Mouse (Mus musculus) adrenal gland, adult (tissue): Measurements from ENCODE around the gene Prkaa2.

Experiments used
- DNase-seq, 2 experiments: peaks; one replicate each; pipeline ENCODE4 v3.0.0; 2022 to 2023; ENCODE audit warnings: low spot score in 1 of 2; ENCODE audit not compliant: inconsistent age in 2 of 2

Prkaa2 gene

GRCm38 (mm10) chr4:105109199-105109989 lies at the start of gene Prkaa2:
Prkaa2 (minus strand) TSS chr4:105109890.
- peak; percentile 83 to 94 for DNase-seq

- DNase-seq = no peak
Observed at GRCm38 (mm10) chr4:105159531-105159870, 49.8 kb upstream of the Prkaa2 start.

DNA sequence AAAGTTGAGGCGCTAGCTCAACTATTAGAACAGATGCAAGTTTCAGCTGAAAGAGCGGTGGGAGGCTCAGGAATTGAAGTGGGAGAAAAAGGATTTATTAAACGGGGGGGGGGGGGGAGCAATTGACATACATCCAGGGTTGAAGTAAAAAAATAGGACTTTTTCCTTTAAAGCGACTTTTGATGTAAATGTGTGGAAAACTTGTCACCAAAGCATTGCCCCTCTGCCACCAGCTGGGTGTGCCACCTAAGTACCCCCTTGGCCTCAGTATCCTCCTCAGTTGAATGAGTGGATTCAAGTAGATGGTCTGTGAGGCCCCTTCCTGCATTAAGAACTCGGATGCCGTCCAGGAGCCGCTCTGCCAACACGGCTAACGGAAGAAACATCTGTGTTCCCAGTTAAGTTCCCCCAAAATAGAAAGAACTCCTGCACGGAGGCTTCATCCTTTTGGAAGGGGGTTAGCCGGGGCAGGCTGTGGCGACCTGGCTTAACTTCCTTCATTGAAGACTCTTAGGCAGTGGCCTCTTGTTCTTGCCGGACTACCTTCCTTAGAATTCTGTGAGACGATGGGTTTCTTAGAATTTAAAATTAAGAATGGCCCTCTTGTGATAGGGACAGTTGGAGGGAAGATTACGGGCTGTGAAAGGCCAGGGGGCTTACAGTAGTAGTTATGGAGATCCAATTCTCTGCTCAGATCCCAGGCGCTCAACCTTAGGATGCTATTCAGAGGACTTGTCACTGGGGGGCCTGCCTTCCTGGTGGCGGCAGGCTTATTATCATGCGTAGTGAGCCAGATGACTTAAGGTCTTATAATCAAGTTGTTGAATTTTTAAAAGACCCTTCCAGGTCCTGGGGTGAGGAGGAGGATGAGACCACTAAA lies 49.2 kb upstream of the Prkaa2 start:
- DNase-seq = peak; percentile 50 to 82

GRCm38 (mm10) chr4:105158169-105158555 lies 48.5 kb upstream of the Prkaa2 start:
- peak; percentile 86 to 94 for DNase-seq

DNA sequence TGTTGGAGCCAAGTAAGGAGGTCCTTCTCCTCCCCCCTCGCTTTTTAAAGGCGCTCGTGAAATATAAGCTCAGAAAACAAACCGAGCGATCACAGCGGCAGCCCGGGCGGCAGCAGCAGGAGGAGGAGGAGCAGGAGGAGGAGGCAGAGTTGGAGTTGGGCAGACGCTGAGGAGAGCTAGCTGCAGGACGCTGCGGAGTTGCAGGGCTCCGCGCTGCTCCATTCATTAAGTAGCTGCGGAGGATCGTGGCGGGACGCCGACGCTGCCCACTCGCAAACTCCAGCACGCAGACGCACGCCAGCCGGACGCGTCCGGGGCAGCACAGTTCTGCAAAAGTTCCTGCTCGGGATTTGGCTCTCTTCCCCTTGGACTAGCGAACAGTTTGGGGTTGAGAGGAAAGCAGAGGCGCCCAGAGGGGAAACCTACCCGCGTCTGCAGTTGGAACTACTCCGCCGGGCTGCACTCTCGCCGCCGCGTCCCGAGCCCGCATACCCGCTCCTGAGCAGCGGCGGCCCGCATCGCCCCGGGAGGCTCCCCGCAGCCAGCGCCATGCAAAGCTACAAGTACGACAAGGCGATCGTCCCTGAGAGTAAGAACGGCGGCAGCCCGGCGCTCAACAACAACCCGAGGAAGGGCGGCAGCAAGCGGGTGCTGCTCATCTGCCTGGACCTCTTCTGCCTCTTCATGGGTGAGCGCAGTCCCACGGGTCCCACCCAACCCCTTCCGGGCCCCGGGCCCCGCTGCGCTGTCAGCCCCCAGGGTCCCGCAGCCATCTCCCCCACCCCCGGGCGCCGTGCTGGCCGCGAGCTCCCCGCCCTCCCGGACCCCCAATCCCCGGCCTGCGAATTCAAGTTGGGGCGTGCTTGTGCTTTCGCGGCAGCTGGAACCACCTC lies 47.8 kb upstream of the Prkaa2 start, which contains the start of gene Plpp3:
Gene Plpp3 (plus strand): TSS at position 72 of the 893 bp plus-strand sequence.
- peak; percentile 94 to 98 for DNase-seq

DNA sequence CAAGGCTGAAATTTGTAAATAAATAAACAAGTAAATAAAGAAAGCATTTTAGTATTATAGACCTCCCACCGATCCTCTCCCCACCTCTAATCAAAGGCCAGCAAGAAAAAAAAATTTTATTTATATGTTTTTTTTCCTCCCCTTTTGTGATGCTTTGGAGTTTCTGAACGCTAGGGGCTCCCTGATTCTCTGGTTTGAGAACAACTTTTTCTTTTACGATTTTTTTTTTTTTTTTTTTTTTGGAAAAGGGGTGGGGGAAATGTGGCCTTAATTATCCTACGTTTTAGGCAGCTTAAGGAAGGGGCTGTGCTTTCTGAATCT lies 47.2 kb upstream of the Prkaa2 start:
- DNase-seq = no peak

DNA sequence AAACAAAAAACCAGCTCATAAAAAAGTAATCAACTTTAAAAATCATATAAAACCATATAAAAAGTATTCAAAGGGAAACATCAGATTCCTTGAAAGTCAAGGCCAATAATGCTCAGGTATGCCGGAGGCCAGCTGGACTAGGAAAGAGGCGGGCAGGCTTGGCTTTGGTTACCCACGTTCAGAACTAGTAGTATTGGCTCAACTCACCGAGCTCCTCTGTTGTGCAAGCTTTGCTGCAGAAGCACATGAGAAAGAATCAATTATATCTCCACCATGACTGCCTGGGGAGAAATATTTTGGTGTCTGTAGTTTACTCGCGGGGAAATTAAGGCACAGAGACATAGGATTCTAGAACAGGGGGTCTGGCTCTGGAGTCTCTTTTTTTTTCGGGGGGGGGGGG lies 46.6 kb upstream of the Prkaa2 start:
- peak in 1 of 2 experiments; percentile 43 for DNase-seq

- no peak for DNase-seq
Observed at GRCm38 (mm10) chr4:105153227-105153626, 43.5 kb upstream of the Prkaa2 start.

DNA sequence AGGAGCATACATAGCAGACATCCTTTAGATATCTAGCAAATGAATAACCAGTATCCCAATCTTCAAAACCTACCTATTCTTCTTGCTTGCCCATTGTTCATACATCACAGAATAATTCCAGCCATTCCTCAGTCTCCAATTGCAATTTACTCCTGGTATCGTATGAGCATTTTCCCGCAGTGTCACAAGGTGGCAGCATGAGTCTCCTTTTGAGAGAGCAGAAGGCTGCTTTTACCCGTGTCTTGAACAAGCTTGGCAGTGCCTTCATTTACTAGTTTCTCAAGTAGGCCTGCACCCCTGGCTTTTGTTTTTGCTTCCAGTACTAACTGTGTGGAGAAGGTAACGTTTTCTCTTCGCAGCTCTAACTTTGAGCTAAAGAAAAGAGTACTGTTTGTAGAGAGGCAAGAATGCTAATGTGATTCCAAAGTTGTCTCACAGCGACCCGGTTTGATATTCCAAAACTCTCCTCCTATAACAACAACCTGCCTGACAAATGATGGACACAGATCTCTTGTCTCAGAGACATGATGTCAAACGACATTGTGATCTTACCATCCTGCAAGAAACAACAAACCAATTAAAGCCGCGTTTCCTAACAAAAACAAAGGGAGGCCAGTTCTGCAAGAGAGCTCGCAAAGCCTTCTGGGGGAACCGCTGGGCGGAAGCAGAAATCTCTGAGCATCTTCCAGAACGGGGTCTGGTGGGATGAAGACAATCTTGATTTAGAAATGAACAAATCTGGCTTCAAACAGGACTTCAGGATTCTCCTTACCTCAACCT lies 42.4 kb upstream of the Prkaa2 start:
- DNase-seq = peak; percentile 71 to 92

DNA sequence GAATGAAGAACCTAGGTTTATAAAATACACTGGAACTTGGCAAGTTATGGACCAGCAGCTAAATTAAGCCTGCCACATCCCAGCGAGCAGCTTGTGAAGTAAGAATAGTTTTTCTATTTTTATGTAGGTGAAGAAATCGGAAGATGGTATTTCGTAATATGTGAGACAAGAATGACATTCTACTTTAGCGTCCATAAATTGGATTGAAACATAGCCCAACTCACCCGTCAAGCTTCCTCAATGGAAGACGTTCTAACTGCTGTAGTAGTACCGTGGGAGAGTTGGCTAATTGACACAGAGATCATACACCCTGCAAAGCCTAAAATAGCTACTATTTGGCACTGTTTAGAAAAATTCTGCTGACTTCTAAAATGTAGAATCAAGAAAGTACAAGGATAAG lies 39.8 kb upstream of the Prkaa2 start:
- DNase-seq = no peak

DNA sequence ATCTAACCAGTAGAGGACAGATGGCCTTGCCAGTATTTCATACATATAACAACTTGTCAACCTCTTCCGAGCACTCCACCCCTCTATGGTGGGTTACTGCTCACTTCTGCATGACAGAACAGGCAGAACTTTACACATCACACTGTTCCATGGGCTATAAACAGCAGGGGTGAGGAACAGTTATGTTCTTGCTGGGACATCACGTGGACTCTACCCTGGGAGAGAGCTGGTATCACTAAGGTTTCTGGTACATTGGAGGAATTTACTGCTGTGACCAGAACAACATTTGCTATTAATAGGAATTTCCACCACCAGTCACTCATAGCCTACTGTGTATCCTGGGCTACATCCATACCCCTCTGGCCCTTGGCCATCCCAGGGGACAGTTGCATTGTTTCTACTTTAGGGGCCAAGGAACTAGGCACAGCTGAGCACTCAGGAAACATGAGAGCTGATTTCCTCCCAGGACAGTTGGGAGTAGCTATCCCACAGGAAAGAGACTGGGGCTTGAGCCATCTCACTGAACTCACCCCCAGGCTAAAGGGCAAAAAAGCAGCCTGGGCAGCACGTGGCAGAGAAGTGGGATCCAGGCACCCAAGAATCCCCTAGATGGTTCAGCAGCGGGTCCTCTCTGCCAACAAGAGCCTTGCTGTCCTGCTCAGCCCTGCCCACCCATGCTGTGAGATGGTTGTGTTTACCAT lies 23.8 kb upstream of the Prkaa2 start:
- DNase-seq = no peak

DNA sequence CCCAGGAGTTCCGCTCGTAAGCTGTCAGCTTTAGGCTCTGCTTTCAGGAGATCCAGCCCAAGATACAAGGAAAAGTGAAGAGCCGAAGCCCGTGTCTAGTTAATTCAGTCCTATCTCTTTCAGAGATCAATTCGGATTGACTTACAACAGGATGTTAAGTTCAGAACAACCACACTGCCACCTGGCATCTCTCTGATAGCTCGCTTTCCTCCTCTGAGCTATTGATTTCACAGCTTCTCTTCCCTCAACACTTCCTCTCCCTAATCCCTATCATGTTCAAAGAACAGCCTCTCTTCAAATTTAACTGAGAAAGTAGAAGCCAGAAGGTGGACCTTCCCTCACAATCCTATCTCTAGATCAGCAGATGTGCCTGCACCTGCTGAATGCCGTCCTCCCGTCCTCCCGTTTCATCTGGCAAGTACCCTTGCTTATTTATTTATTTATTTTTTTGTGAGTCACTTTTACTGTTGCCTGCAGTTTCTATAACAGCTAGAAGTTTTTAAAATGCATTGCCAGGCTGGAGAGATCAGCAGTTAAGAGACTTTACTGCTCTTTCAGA lies 22.1 kb upstream of the Prkaa2 start:
- DNase-seq = peak in 1 of 2 experiments; percentile 28

- DNase-seq = no peak
Observed at GRCm38 (mm10) chr4:105129212-105129611, 19.5 kb upstream of the Prkaa2 start.

DNA sequence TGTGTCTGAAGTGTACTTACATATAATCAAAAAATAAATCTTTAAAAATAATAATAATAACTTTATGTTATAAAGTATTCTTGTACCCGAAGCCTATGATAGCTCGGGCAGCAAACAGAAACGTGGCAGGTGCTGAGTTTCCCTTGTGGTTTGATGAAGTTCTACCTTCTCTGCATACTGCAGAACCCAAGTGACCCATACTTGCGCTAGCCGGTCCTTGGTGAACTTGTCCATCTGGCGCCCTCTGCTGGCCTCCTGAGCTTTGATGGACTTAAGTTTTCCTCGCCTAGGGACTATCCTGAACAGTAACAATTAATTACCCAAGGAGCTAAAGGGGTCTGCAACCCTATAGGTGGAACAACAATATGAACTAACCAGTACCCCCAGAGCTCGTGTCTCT lies 12.7 kb upstream of the Prkaa2 start:
- peak; percentile 69 to 91 for DNase-seq

- DNase-seq = no peak
Observed at GRCm38 (mm10) chr4:105121081-105121480, 11.4 kb upstream of the Prkaa2 start.

GRCm38 (mm10) chr4:105113468-105113867 lies 3.8 kb upstream of the Prkaa2 start:
- DNase-seq = no peak

- DNase-seq = no peak
Observed at GRCm38 (mm10) chr4:105113042-105113441, 3.4 kb upstream of the Prkaa2 start.

DNA sequence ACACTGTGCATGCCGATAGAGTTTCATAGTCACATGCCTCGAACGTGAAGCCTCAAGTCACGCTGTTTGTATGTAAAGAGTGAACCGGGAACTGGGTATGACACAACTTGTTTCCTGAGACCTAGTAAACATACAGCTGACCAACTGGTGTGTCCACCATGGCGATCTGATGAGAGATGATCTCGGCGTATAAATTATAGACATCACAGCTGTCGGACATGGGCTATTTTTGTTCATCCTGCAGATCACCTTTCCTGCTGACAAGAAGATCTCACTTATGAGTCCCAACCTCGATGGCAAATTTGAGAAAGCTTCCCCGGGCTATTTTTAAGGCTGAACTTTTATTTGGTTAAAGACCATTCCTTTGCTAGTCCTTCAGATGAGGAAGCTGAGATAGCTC lies 2.1 kb upstream of the Prkaa2 start:
- no peak for DNase-seq

GRCm38 (mm10) chr4:105110684-105111035 lies 970 bp upstream of the Prkaa2 start:
- DNase-seq = no peak
